Mouse (Mus musculus) lung, embryonic 14.5 days (tissue): ENCODE measurements around the gene Ehmt2. TPM values are rescaled to one million over a fixed set of nuclear protein-coding genes. Genes with fewer than 3 reads are reported as not detected.
A peak's percentile ranks its signal among the peaks of the same experiment; 100 is the strongest.
"Not testable (repeated sequence)": the region's sequence is repeated elsewhere in the genome, so short reads cannot be mapped to it uniquely, and the experiment has no call there.

Experiments
- ATAC-seq: fragments of 200-750 bp; cut with Nextera tagmentation; 2 replicates; pipeline ENCODE4 v1.8.0; 2017; ENCODE audit warnings: mild to moderate bottlenecking, moderate TSS enrichment, moderate library complexity; ENCODE audit not compliant: insufficient read depth
- DNase-seq: peaks from one replicate; pipeline ENCODE4 v3.0.0-alpha.2; 2015
- H3K27ac ChIP-seq: fragments of 300-500 bp; sonication (generic); 2 replicates; pipeline ENCODE4 v1.5.1; 2014; ENCODE audit warnings: low read depth, mild to moderate bottlenecking, moderate library complexity
- H3K27me3 ChIP-seq: fragments of 300-500 bp; sonication (generic); 2 replicates; pipeline ENCODE4 v1.6.1; 2014; ENCODE audit warnings: low read length, control low read depth; ENCODE audit not compliant: insufficient read depth
- H3K36me3 ChIP-seq: fragments of 300-500 bp; sonication (generic); 2 replicates; pipeline ENCODE4 v1.6.1; 2014; ENCODE audit warnings: control low read depth; ENCODE audit not compliant: insufficient read depth
- H3K4me1 ChIP-seq: fragments of 300-500 bp; sonication (generic); 2 replicates; pipeline ENCODE4 v1.6.1; 2014; ENCODE audit warnings: antibody characterized with exemption, control low read depth; ENCODE audit not compliant: insufficient read depth
- H3K4me2 ChIP-seq: fragments of 300-500 bp; sonication (generic); 2 replicates; pipeline ENCODE4 v1.6.1; 2014; ENCODE audit warnings: mild to moderate bottlenecking
- H3K4me3 ChIP-seq: fragments of 300-500 bp; sonication (generic); 2 replicates; pipeline ENCODE4 v1.5.1; 2014; ENCODE audit warnings: low read depth, low read length
- H3K9ac ChIP-seq: fragments of 300-500 bp; sonication (generic); 2 replicates; pipeline ENCODE4 v1.6.1; 2014
- H3K9me3 ChIP-seq: fragments of 300-500 bp; sonication (generic); 2 replicates; pipeline ENCODE4 v1.6.1; 2016; ENCODE audit warnings: low read depth, low read length, control low read depth
- CTCF ChIP-seq: IDR thresholded peaks from 2 replicates; pipeline ENCODE4 v1.5.1; 2016; ENCODE audit warnings: antibody characterized with exemption, low read depth
- WGBS: fragments of 180-500 bp; shearing (Covaris S2); extraction: QIAGEN DNeasy Blood & Tissue Kit; methylation state at CpG from one replicate; pipeline ENCODE4 v1.1.7; 2014; 5-methylcytosine and 5-hydroxymethylcytosine counted together
- polyA plus RNA-seq: library from polyadenylated mRNA; unstranded; fragments of >200 nt; fragmentation: Nextera tagmentation; extraction: Ambion mirVana; gene quantifications from 2 replicates; pipeline ENCODE4 v1.2.1, GENCODE M21; 2014

Gene Ehmt2
- polyA plus RNA-seq, 1 experiment from 2014 or later, result 71.0 TPM

DNA sequence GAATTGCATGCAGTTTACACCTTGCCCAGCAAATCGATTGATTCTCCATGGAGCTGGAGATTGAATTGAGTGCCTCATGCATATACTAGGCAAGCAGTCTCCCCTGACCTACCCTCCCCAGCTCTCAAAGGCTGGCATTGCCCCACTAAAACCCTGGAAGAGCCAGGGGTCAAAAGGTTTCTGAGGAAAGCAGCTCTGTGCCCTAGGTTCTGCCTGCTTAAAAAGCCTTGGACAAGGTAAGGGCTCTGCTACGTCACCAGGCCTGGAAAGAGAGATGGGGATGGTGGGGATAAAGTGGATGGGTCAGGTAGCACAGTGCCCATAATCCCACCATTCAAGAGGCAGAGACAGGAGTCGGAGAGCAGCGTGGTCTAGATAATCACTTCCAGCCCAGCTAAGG lies 56.6 kb downstream of the Ehmt2 start:
- no peak overlapping the region for H3K4me2 ChIP-seq
- no peak for TF ChIP-seq CTCF
- ATAC-seq (no peak), DNase-seq (no peak)
- peaks cover 8% of the 10 kb centered on the region for H3K4me1 ChIP-seq
- no peak overlapping the region for H3K4me3 ChIP-seq
- 86% methylated on average over 4 of the region's 4 CpGs for WGBS
- no peak overlapping the region for H3K27ac ChIP-seq
- H3K27me3 ChIP-seq, result peaks cover 7% of the 10 kb centered on the region; the same call in 1 of the 2 replicates
- H3K36me3 ChIP-seq, result peaks cover 20% of the 10 kb centered on the region
- H3K9ac ChIP-seq, result no peak overlapping the region
- H3K9me3 ChIP-seq, result no peaks in the 10 kb centered on the region

GRCm38 (mm10) chr17:34955884-34956283 lies 57.6 kb downstream of the Ehmt2 start:
- 67% methylated on average over 3 of the region's 3 CpGs for WGBS
- ATAC-seq (no peak), DNase-seq (no peak)

GRCm38 (mm10) chr17:34956340-34956739 lies 58.1 kb downstream of the Ehmt2 start:
- H3K9ac ChIP-seq, result no peak overlapping the region
- no peak overlapping the region for H3K4me3 ChIP-seq
- 28% methylated on average over 1 of the region's 1 CpGs for WGBS
- TF ChIP-seq CTCF, result peak; percentile 55
- DNase-seq (peak; percentile 71), ATAC-seq (no peak)
- H3K27ac ChIP-seq, result no peak overlapping the region
- peaks cover 7% of the 10 kb centered on the region; the same call in 1 of the 2 replicates for H3K27me3 ChIP-seq
- H3K4me1 ChIP-seq, result no peaks in the 10 kb centered on the region
- peaks cover 5% of the 10 kb centered on the region for H3K36me3 ChIP-seq
- H3K4me2 ChIP-seq, result no peak overlapping the region
- H3K9me3 ChIP-seq, result no peaks in the 10 kb centered on the region

More at GRCm38 (mm10) chr17:34955884-34956283, 57.6 kb downstream of the Ehmt2 start:
- Histone ChIP-seq H3K4me3 (no peak overlapping the region), H3K27ac (no peak overlapping the region), H3K9ac (no peak overlapping the region), H3K9me3 (no peaks in the 10 kb centered on the region), H3K36me3 (peaks cover 9% of the 10 kb centered on the region), H3K4me2 (no peak overlapping the region), H3K4me1 (peaks cover 3% of the 10 kb centered on the region), H3K27me3 (peaks cover 7% of the 10 kb centered on the region; the same call in 1 of the 2 replicates)
- no peak for TF ChIP-seq CTCF

GRCm38 (mm10) chr17:34957291-34957690 lies 59.0 kb downstream of the Ehmt2 start:
- H3K4me3 ChIP-seq, H3K36me3 ChIP-seq, H3K27me3 ChIP-seq, ATAC-seq, H3K27ac ChIP-seq, H3K9ac ChIP-seq, H3K9me3 ChIP-seq, H3K4me1 ChIP-seq, DNase-seq, H3K4me2 ChIP-seq: not testable (repeated sequence)
- WGBS, result 14% methylated on average over 32 of the region's 40 CpGs

DNA sequence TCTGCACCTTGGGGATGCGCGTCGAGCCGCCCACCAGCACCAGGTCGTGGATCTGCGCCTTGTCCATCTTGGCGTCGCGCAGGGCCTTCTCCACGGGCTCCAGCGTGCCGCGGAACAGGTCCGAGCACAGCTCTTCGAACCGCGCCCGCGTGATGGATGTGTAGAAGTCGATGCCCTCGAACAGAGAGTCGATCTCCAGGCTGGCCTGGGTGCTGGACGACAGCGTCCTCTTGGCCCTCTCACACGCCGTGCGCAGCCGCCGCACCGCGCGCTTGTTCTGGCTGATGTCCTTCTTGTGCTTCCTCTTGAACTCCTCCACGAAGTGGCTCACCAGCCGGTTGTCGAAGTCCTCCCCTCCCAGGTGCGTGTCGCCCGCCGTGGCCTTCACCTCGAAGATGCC lies 59.7 kb downstream of the Ehmt2 start:
- H3K9me3 ChIP-seq, H3K4me2 ChIP-seq, DNase-seq, H3K4me1 ChIP-seq, H3K9ac ChIP-seq, H3K27me3 ChIP-seq, ATAC-seq, H3K36me3 ChIP-seq, H3K27ac ChIP-seq, H3K4me3 ChIP-seq: not testable (repeated sequence)
- 31% methylated on average over 22 of the region's 40 CpGs for WGBS

GRCm38 (mm10) chr17:34958734-34959129 lies 60.5 kb downstream of the Ehmt2 start:
- peak; percentile 15 for ATAC-seq

GRCm38 (mm10) chr17:34959130-34959778 lies 61.0 kb downstream of the Ehmt2 start, which contains the start of gene Hspa1b:
TSS of gene Hspa1b (minus strand) at chr17:34959238.
- H3K4me2 ChIP-seq, result peak within 1 kb of the TSS; percentile 79
- H3K27ac ChIP-seq, result peak within 1 kb of the TSS; percentile 96
- H3K4me3 ChIP-seq, result peak within 1 kb of the TSS; percentile 41
- ATAC-seq, result peak; percentile 94
- not testable (repeated sequence) for H3K4me1 ChIP-seq, H3K9me3 ChIP-seq, H3K36me3 ChIP-seq, H3K27me3 ChIP-seq
- peak; percentile 94 for DNase-seq
- peak within 1 kb of the TSS; percentile 63 for H3K9ac ChIP-seq
- WGBS, result under 1% methylated on average over 25 of the region's 32 CpGs

More at GRCm38 (mm10) chr17:34958734-34959129, 60.5 kb downstream of the Ehmt2 start:
- H3K4me3 ChIP-seq, result peak overlapping the region; percentile 41
- peak overlapping the region; percentile 79 for H3K4me2 ChIP-seq
- H3K9ac ChIP-seq, result 0 out of 2 replicates have a peak overlapping the region, but pooled peaks have one; percentile 13
- 0% methylated on average over 13 of the region's 47 CpGs for WGBS
- not testable (repeated sequence) for H3K4me1 ChIP-seq, H3K36me3 ChIP-seq, H3K27ac ChIP-seq, DNase-seq, H3K9me3 ChIP-seq, H3K27me3 ChIP-seq
